Mouse (Mus musculus) C2C12 (cell line): ENCODE data around the gene Myh7. TPM values are rescaled to one million over a fixed set of nuclear protein-coding genes. Genes with fewer than 3 reads are reported as not detected.
"Not testable (repeated sequence)": the region's sequence is repeated elsewhere in the genome, so short reads cannot be mapped to it uniquely, and the experiment has no call there.

Experiments used
- H3K27me3 ChIP-seq: one replicate; pipeline ENCODE4 v1.6.1; 2011; ENCODE audit not compliant: control insufficient read depth, insufficient read depth, insufficient read length
- H3K36me3 ChIP-seq: one replicate; pipeline ENCODE4 v1.6.1; 2011; ENCODE audit not compliant: control insufficient read depth, insufficient read depth
- H3K4me3 ChIP-seq: one replicate; pipeline ENCODE4 v1.5.1; 2011; ENCODE audit warnings: mild to moderate bottlenecking, control low read depth; ENCODE audit not compliant: poor library complexity, insufficient read depth, severe bottlenecking
- H3K79me2 ChIP-seq: one replicate; pipeline ENCODE4 v1.6.1; 2011; ENCODE audit not compliant: control insufficient read depth, insufficient read depth
- H3K79me3 ChIP-seq: one replicate; pipeline ENCODE4 v1.6.1; 2011; ENCODE audit warnings: low read depth, control low read depth
- H3ac ChIP-seq: one replicate; pipeline ENCODE3; 2011; ENCODE audit warnings: low read depth; ENCODE audit not compliant: control insufficient read depth, insufficient read length
- CEBPB ChIP-seq: IDR thresholded peaks from one replicate; pipeline ENCODE4 v1.6.1; 2011; ENCODE audit warnings: low read depth, mild to moderate bottlenecking, control low read depth, moderate library complexity
- CTCF ChIP-seq: IDR thresholded peaks from one replicate; pipeline ENCODE4 v1.5.1; 2011; ENCODE audit not compliant: control insufficient read depth, insufficient read depth, insufficient read length
- FOSL1 ChIP-seq: IDR thresholded peaks from one replicate; pipeline ENCODE4 v1.8.0; 2011; ENCODE audit warnings: mild to moderate bottlenecking, low read length; ENCODE audit not compliant: poor library complexity, insufficient read depth, severe bottlenecking
- MAX ChIP-seq: IDR thresholded peaks from one replicate; pipeline ENCODE4 v1.6.1; 2011; ENCODE audit warnings: mild to moderate bottlenecking, control low read depth
- MYOD1 ChIP-seq: IDR thresholded peaks from one replicate; pipeline ENCODE4 v1.6.1; 2011; ENCODE audit warnings: low read depth; ENCODE audit not compliant: control insufficient read depth, insufficient read length
- MYOG ChIP-seq: IDR thresholded peaks from one replicate; pipeline ENCODE4 v1.6.1; 2011; ENCODE audit not compliant: control insufficient read depth, insufficient read length; ENCODE audit errors: extremely low read depth
- USF1 ChIP-seq: IDR thresholded peaks from one replicate; pipeline ENCODE4 v1.6.1; 2011; ENCODE audit warnings: low read depth, mild to moderate bottlenecking, control low read depth, moderate library complexity
- polyA plus RNA-seq: library from polyadenylated mRNA; unstranded; fragments of >200 nt; fragmentation: generic; extraction: Trizol; gene quantifications from one replicate; pipeline ENCODE4 v1.2.1, GENCODE M21; 2012; ENCODE audit warnings: missing spikeins

Myh7 gene
- polyA plus RNA-seq, 1 experiment, result 0.11 TPM

DNA sequence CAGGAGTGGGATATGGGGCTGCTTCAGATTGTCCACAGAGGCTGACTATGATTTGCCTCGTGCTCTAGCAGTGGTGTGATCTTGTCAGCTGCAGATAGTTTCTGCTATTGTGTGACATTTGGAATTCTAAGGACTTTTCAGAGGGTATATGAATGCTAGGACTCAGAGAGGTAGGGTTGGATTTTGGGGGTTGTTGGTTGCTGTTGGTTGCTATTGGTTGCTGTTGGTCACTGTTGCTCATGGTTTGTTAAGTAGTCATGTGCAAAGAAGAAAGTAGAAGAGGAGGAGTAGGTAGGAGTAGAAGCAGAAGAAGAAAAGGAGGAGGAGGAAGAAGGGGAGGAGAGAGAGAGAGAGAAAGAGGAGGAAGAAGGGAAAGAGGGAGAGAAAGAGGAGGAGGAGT lies 17.8 kb downstream of the Myh7 start, which contains the start of gene Gm17428:
TSS of gene Gm17428 (plus strand) at position 301 of the 400 bp plus-strand sequence.
- no peak within 1 kb of the TSS for H3ac ChIP-seq
- H3K4me3 ChIP-seq, result no peak within 1 kb of the TSS
- H3K36me3 ChIP-seq, result no peaks in the 10 kb centered on the region
- peaks cover 41% of the 10 kb centered on the region for H3K27me3 ChIP-seq
- no peaks in the 10 kb centered on the region for H3K79me3 ChIP-seq
- no peaks in the 10 kb centered on the region for H3K79me2 ChIP-seq
- TF ChIP-seq MYOD1, result no peak
- TF ChIP-seq USF1, result no peak
- TF ChIP-seq CEBPB, result no peak
- TF ChIP-seq MYOG, result no peak
- no peak for TF ChIP-seq MAX
- no peak for TF ChIP-seq CTCF
- TF ChIP-seq FOSL1, result no peak

DNA sequence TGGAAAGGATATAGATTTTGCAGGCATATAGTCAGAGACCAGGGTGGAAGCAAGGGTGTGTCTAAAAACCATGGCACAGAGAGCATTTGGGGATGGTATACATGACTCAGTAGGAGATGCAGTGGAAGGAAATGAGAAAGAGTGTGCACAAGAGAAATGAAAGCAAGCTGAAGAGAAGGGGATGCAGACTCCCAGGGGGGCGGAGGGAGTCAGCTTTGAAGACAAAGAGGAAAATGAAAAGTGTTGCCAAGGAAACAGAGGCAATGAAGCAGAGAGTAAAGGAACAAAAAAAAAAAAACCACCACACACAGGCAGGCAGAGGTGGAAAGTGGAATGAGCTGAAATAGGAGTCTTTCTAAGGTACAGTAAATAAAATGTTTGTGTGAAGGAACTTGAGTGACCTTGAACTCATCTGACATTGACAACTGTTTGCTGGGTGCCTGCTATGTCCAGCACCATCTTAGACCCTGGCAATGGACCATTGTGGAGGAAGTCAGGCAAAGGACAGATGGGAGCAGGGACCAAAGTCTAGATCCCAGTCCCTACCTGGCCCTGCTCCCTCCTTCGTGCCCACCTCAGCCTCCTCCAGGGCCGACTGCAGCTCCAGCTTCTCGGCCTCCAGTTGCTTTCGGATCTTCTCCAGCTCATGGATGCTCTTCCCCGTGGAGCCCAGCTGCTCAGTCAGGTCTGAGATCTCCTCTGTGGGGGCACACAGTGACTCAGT lies 20.2 kb downstream of the Myh7 start:
- TF ChIP-seq CTCF (no peak), MYOD1 (no peak), MYOG (no peak)
- Histone ChIP-seq H3K79me3 (no peaks in the 10 kb centered on the region), H3K27me3 (peaks cover 54% of the 10 kb centered on the region)

DNA sequence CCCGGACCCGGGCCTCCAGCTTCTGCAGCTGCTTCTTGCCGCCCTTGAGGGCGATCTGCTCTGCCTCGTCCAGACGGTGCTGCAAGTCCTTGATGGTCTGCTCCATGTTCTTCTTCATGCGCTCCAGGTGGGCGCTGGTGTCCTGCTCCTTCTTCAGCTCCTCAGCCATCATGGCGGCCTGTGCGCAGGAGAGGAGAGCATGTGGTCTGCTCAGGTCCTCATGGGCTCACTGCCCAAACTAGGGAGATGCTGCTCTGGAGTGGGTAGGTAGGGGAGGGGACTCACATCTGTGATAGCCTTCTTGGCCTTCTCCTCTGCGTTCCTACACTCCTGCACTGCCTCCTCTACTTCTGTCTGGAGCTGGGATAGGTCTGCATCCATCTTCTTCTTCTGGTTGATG lies 21.6 kb downstream of the Myh7 start:
- not testable (repeated sequence) for H3K79me3 ChIP-seq, H3K79me2 ChIP-seq, H3K36me3 ChIP-seq, H3K4me3 ChIP-seq, H3ac ChIP-seq
- peaks cover 54% of the 10 kb centered on the region for H3K27me3 ChIP-seq

More for the DNA sequence above, 20.2 kb downstream of the Myh7 start:
- Histone ChIP-seq H3K36me3 (no peaks in the 10 kb centered on the region), H3K4me3 (no peak overlapping the region), H3ac (no peak overlapping the region), H3K79me2 (no peaks in the 10 kb centered on the region)

GRCm38 (mm10) chr14:54968344-54968743 lies 26.1 kb downstream of the Myh7 start:
- Histone ChIP-seq H3K4me3 (no peak overlapping the region), H3K36me3 (no peaks in the 10 kb centered on the region), H3ac (no peak overlapping the region), H3K79me3 (no peaks in the 10 kb centered on the region), H3K79me2 (no peaks in the 10 kb centered on the region), H3K27me3 (peaks cover 70% of the 10 kb centered on the region)
- no peak for TF ChIP-seq USF1
- no peak for TF ChIP-seq CTCF
- TF ChIP-seq MYOD1, result no peak
- no peak for TF ChIP-seq MAX
- no peak for TF ChIP-seq FOSL1
- TF ChIP-seq MYOG, result no peak
- TF ChIP-seq CEBPB, result no peak

DNA sequence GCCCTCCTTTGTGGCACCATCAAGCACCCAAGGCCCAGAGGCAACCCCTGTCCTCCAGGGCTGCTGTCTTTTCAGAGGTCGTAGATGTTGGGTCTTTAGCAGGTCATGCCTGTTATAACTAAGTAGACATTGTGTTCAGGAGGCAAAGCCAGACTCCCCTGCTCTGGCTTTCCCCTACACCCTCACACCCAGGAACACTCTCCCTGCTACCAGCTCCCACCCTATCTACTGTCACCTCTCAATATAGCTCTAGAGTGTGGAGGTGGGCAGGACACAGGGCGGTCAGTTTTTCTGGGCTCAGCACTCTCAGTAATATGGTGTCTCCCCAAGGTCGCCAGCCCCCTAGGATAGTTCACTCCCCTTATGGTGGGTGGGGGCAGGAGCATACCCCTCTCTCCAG lies 26.6 kb downstream of the Myh7 start:
- TF ChIP-seq FOSL1 (no peak), CTCF (no peak), MYOG (no peak), MYOD1 (no peak), MAX (no peak)
- Histone ChIP-seq H3K27me3 (peaks cover 70% of the 10 kb centered on the region), H3ac (no peak overlapping the region), H3K79me2 (no peaks in the 10 kb centered on the region), H3K79me3 (no peaks in the 10 kb centered on the region), H3K4me3 (no peak overlapping the region), H3K36me3 (no peaks in the 10 kb centered on the region)

- H3K79me3 ChIP-seq, result no peaks in the 10 kb centered on the region
- H3K27me3 ChIP-seq, result peaks cover 65% of the 10 kb centered on the region
- H3K79me2 ChIP-seq, result no peaks in the 10 kb centered on the region
- H3K36me3 ChIP-seq, result no peaks in the 10 kb centered on the region
- no peak for TF ChIP-seq FOSL1
- no peak for TF ChIP-seq MYOD1
- TF ChIP-seq MAX, result no peak
- no peak within 1 kb of the TSS for H3ac ChIP-seq
- no peak within 1 kb of the TSS for H3K4me3 ChIP-seq
Measured at GRCm38 (mm10) chr14:54966320-54966977, 28.0 kb downstream of the Myh7 start, which contains the start of gene Myh6. Gene Myh6, minus strand, starts transcription at chr14:54966927.
